ENCODE assay signal across 22 mouse cellular contexts in genomic region chr13:82354355-82354754, GRCm38 (mm10).
A peak's percentile ranks its signal among the peaks of the same experiment; 100 is the strongest.
DNase-seq lines count a peak whose midpoint lies in the region; TF ChIP-seq lines count a peak whose summit lies in the region.
"Had no signal": no experiment of that assay in that cellular context is flagged by ENCODE, and none has a peak within 500 bp of the region (broad histone marks: within the 10 kb centered on the region; RNA-seq: fewer than 3 reads in every experiment).

No protein-coding gene starts in this region.

- no peak for TF ChIP-seq POLR2A in myocyte (IDR thresholded peaks at IDR 0.05; ENCODE audit: insufficient read length, low read depth)

- peak; percentile 18 for DNase-seq in 3134 (ENCODE audit: extremely low read depth, insufficient read length, low spot score)
- no peak for DNase-seq in cerebellum, adult 11-12 months
- DNase-seq in kidney, postnatal 25 days: no peak
- DNase-seq: adrenal gland, adult 2 months; adrenal gland, postnatal 10 days; adrenal gland, postnatal 25 days; B cell, adult 2 months; cerebellum, adult 18-20 months; cerebellum, adult 8-10 months; cerebellum, adult 9-11 months; cerebellum, postnatal 14 days; cerebellum, postnatal 36 days; embryo, embryonic 11 days; forebrain, postnatal 0 days had no signal

- no peak overlapping the region for H3K4me2 ChIP-seq in myocyte (ENCODE audit: low read depth)
- H3K4me2 ChIP-seq: embryonic facial prominence, embryonic 13.5 days; embryonic facial prominence, embryonic 15.5 days; forebrain, embryonic 12.5 days; forebrain, embryonic 15.5 days had no signal

- no peaks in the 10 kb centered on the region for H3K36me3 ChIP-seq in C2C12 (ENCODE audit: control insufficient read depth, insufficient read depth)
- H3K36me3 ChIP-seq in myocyte (ENCODE audit: control insufficient read depth, insufficient read depth): no peaks in the 10 kb centered on the region
- H3K36me3 ChIP-seq: embryonic facial prominence, embryonic 13.5 days; embryonic facial prominence, embryonic 15.5 days; forebrain, embryonic 10.5 days; forebrain, embryonic 12.5 days; forebrain, embryonic 15.5 days had no signal

- H3K4me3 ChIP-seq in C2C12 (ENCODE audit: insufficient read depth, poor library complexity, severe bottlenecking): no peak overlapping the region
- H3K4me3 ChIP-seq in myocyte: no peak overlapping the region
- H3K4me3 ChIP-seq: embryonic facial prominence, embryonic 13.5 days; embryonic facial prominence, embryonic 15.5 days; erythroblast, embryonic 14.5 days; forebrain, embryonic 10.5 days; forebrain, embryonic 12.5 days; forebrain, embryonic 15.5 days had no signal

- no peaks in the 10 kb centered on the region for H3K79me3 ChIP-seq in C2C12 (ENCODE audit: low read depth)

- TF ChIP-seq CTCF in C2C12 (IDR thresholded peaks at IDR 0.05; ENCODE audit: control insufficient read depth, insufficient read depth, insufficient read length): no peak

- no peaks in the 10 kb centered on the region for H3K79me2 ChIP-seq in C2C12 (ENCODE audit: control insufficient read depth, insufficient read depth)
- no peaks in the 10 kb centered on the region for H3K79me2 ChIP-seq in myocyte (ENCODE audit: control insufficient read depth, insufficient read depth)

- H3K27me3 ChIP-seq in C2C12 (ENCODE audit: control insufficient read depth, insufficient read depth, insufficient read length): no peaks in the 10 kb centered on the region
- no peaks in the 10 kb centered on the region for H3K27me3 ChIP-seq in myocyte (ENCODE audit: control insufficient read depth, insufficient read depth, insufficient read length)
- H3K27me3 ChIP-seq: embryonic facial prominence, embryonic 13.5 days; embryonic facial prominence, embryonic 15.5 days; forebrain, embryonic 12.5 days; forebrain, embryonic 15.5 days had no signal

- H3ac ChIP-seq in C2C12 (ENCODE audit: control insufficient read depth, insufficient read length, low read depth) (no peak overlapping the region), myocyte (ENCODE audit: control insufficient read depth, insufficient read length) (no peak overlapping the region)

TF ChIP-seq in C2C12, 6 proteins besides CTCF, POLR2A, EP300 and RAD21:
- TF ChIP-seq MYOG (IDR thresholded peaks at IDR 0.05; ENCODE audit: control insufficient read depth, extremely low read depth, insufficient read length) (no peak), CEBPB (IDR thresholded peaks at IDR 0.05; ENCODE audit: low read depth) (peak; percentile 89)

TF ChIP-seq in myocyte, 11 proteins besides CTCF, POLR2A, EP300 and RAD21:
- TF ChIP-seq CEBPB (IDR thresholded peaks at IDR 0.05; ENCODE audit: insufficient read depth, poor library complexity, severe bottlenecking) (peak; percentile 58; the same call in 1 of the 2 replicates), MYOG (IDR thresholded peaks at IDR 0.05; ENCODE audit: control insufficient read depth in 1 of 3, insufficient read depth in 1 of 3, insufficient read length in 2 of 3, low read depth in 2 of 3) (no peak)
TF ChIP-seq in myocyte: peak in this region for 1.
